Mouse (Mus musculus) spleen, postnatal 0 days (tissue): ENCODE results near the gene Fpr1. TPM values are rescaled to one million over a fixed set of nuclear protein-coding genes. Genes with fewer than 3 reads are reported as not detected.

Experiments
- microRNA counts: library from miRNA; unstranded; fragments of <30 nt; microRNA quantifications from one replicate; lab custom pipeline; 2015
- polyA plus RNA-seq: library from polyadenylated mRNA; unstranded; fragments of >200 nt; fragmentation: Nextera tagmentation; extraction: Ambion mirVana; gene quantifications from 2 replicates; pipeline ENCODE4 v1.2.1, GENCODE M21; 2015

Gene Fpr1
- polyA plus RNA-seq = 27.7 and 37.3 TPM in 2 replicates

DNA sequence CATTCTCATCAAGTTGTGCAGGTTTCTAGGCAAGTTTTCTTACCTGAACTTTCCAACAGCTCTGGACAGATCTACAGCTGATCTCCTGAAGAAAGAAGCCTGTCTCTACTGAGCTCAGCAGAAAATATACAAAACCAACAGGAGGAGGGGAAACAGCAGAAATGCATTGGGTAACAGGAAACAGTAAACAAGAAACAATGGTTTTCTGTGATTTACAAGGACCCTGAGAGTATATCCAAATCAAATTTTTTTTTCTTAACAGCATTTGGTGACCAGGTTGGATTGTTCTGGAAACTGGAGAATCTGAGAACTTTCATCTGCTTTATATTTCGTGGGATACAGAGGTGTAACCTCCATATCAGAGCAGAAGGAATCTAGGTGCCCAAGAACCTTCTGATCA, at the start of gene Fpr1:
TSS of gene Fpr1 (minus strand) at position 101 of the 400 bp plus-strand sequence.

DNA sequence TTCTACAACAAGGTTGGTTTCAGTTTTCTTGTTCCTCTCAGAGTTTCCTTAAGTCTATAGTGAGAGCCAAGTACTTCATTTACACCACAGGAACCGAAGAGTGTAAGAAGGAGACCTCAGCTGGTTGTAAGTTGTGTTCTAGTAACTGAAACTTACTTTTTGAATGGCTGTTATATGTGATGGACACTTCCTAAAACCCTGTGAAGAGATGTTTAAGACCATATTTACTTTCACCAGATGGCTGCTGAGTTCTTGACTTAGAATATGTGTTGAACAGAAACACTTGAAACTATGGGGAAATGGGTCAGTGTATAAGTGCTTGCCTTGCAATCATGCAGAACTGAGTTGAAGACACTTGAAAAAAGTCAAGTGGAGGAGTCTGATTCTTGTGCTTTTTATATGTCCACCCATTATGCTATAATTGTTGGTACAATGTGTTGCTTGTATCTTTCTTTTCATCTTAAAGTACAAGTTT, 4.1 kb upstream of the Fpr1 start, which contains the start of the genes Fpr2 and Fpr3:
TSS of gene Fpr2 (plus strand) at position 51 of the 475 bp plus-strand sequence.
TSS of gene Fpr3 (plus strand) at position 79 of the 475 bp plus-strand sequence.

DNA sequence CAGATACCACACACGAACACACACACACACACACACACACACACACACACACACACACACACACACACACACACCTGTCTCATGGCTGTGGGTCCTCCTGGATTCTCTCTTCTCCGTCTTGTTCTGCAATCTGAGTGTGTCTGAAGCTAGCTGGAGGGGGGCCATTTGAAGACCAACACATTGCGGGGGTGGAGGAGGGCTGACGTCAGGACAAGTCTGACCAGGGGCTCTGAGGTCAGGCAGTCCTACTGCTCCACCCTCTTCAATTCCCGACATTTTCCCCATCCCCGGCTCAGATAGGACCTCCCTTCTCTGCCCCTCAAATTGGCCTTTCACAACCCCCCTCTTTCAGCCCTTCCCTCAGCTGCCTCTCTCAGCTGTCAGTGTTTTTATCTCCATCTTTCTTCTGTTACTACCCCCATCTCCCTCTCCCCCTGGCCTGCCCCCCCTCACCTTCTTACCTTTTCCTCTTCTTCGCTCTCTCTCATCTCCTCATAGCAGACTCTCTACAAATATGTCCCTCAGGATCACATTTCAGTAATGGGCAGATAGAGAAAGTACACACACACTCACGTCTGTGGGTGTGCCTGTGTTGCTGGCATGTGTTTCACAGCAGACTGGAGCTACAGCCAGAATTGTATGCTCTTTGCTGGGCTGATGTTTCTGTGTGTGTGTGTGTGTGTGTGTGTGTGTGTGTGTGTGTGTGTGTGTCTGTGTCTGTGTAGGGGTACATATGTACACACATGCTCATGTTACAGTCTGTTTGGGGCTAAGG, 28.5 kb downstream of the Fpr1 start, which contains the start of gene Has1:
TSS of gene Has1 (minus strand) at position 142 of the 775 bp plus-strand sequence.

DNA sequence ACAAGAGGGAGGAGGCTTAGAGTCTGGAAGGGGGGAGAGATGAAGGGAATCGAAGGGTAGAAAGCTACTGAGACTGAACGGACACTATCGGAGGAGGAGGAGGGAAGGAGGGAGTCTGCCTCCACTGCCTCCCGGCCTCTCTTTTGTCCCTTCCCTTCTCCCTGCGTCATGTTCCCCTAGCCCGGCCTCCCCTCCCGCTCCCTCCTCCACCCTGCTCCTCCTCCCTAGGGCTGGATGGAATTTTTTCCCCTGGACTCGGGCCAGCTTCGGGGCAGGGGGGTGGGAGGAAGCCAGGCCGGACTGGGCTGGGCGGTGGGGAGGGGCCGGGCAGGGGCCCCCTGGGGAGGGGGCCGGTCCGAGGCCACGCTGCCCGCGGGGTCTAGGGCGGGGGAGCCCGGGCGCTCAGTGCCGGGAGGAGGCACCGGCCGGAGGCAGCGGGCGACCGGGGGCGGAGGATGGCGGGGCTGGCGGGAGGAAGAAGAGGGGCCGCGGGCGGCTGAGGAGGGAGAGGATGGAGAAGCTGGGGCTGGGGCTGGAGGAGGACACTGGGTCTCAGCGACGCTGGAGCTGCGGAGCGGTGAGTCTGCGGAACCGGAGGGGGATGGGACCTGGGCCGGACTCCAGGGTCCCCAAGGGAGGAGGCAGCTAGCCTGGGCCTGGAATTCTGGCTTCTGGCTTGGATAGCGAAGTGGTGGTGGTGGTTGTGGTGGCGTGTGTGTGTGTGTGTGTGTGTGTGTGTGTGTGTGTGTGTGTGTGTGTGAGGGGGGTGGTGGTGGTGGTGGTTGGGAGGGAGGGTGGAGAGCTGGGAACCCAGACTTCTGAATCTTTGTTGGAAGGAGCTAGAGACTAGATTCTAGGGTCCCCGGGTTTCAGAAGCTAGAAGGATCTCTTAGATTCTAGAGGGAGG, 56.7 kb downstream of the Fpr1 start, which contains the start of gene Spaca6:
TSS of gene Spaca6 (plus strand) at position 408 of the 907 bp plus-strand sequence.

MicroRNA genes within 50 kb of the gene (microRNA counts, 519-probe panel; counts per million panel counts)
- microRNA mmu-let-7e (lab: Ali Mortazavi, UCI) = 8,384 counts per million, percentile 81 among the panel's probes with 10 or more counts
- microRNA mmu-miR-125a-3p (lab: Ali Mortazavi, UCI) = 4,707 counts per million, percentile 25 among the panel's probes with 10 or more counts
- 8,766 counts per million, percentile 86 among the panel's probes with 10 or more counts for microRNA mmu-miR-125a-5p (lab: Ali Mortazavi, UCI)
- 6,884 counts per million, percentile 64 among the panel's probes with 10 or more counts for microRNA mmu-miR-99b (lab: Ali Mortazavi, UCI)

Other genes starting within 250 kb of the Fpr1 start
- gene Vmn2r90, start 180.2 kb downstream of the Fpr1 start, polyA plus RNA-seq = not detected in 2 replicates
- gene Spaca6, start 56.8 kb downstream of the Fpr1 start, polyA plus RNA-seq = 6.8 and 9.2 TPM in 2 replicates
- 0.59 and 0.79 TPM in 2 replicates for gene Has1, start 28.7 kb downstream of the Fpr1 start, polyA plus RNA-seq
- gene Fpr2, start 3.9 kb upstream of the Fpr1 start, polyA plus RNA-seq = 35.4 and 48.4 TPM in 2 replicates
- gene Fpr3, start 3.9 kb upstream of the Fpr1 start, polyA plus RNA-seq = not detected in 2 replicates
- gene Fpr-rs4, start 137.8 kb upstream of the Fpr1 start, polyA plus RNA-seq = not detected in 2 replicates
- not detected in 2 replicates for gene Vmn2r124, start 165.5 kb upstream of the Fpr1 start, polyA plus RNA-seq
- gene Vmn2r91, start 201.1 kb upstream of the Fpr1 start, polyA plus RNA-seq = not detected in 2 replicates